Mouse (Mus musculus) lung, postnatal 0 days (tissue): ENCODE measurements around the gene Adgre5. TPM values are rescaled to one million over a fixed set of nuclear protein-coding genes. Genes with fewer than 3 reads are reported as not detected.

ENCODE experiments used
- ATAC-seq: fragments of 200-750 bp; cut with Nextera tagmentation; 2 replicates; pipeline ENCODE4 v1.8.0; 2017; ENCODE audit warnings: moderate library complexity
- DNase-seq: peaks from one replicate; pipeline ENCODE4 v3.0.0-alpha.2; 2016; ENCODE audit warnings: low spot score
- H3K27ac ChIP-seq: fragments of 300-500 bp; sonication (generic); 2 replicates; pipeline ENCODE4 v1.5.1; 2014; ENCODE audit warnings: antibody characterized with exemption, mild to moderate bottlenecking, low read length, mixed read lengths
- H3K27me3 ChIP-seq: fragments of 300-500 bp; sonication (generic); replicated peaks from 2 replicates; pipeline ENCODE4 v1.6.1; 2014; ENCODE audit warnings: low read length, mixed read lengths; ENCODE audit not compliant: insufficient read depth
- H3K36me3 ChIP-seq: fragments of 300-500 bp; sonication (generic); 2 replicates; pipeline ENCODE4 v1.6.1; 2014; ENCODE audit warnings: low read length, mixed read lengths; ENCODE audit not compliant: insufficient read depth
- H3K4me1 ChIP-seq: fragments of 300-500 bp; sonication (generic); 2 replicates; pipeline ENCODE4 v1.6.1; 2014; ENCODE audit warnings: antibody characterized with exemption, low read depth, low read length, mixed read lengths; ENCODE audit not compliant: insufficient read depth
- H3K4me2 ChIP-seq: fragments of 300-500 bp; sonication (generic); replicated peaks from 2 replicates; pipeline ENCODE4 v1.6.1; 2014; ENCODE audit warnings: low read depth, mild to moderate bottlenecking, low read length, moderate library complexity, mixed read lengths
- H3K4me3 ChIP-seq: fragments of 300-500 bp; sonication (generic); 2 replicates; pipeline ENCODE4 v1.5.1; 2014; ENCODE audit warnings: low read depth, low read length
- H3K9ac ChIP-seq: fragments of 300-500 bp; sonication (generic); replicated peaks from 2 replicates; pipeline ENCODE4 v1.6.1; 2014; ENCODE audit warnings: low read depth, mild to moderate bottlenecking
- H3K9me3 ChIP-seq: fragments of 300-500 bp; sonication (generic); 2 replicates; pipeline ENCODE4 v1.6.1; 2016; ENCODE audit warnings: low read length, mixed read lengths
- CTCF ChIP-seq: IDR thresholded peaks from 2 replicates; pipeline ENCODE4 v1.5.1; 2016; ENCODE audit warnings: antibody characterized with exemption, mild to moderate bottlenecking
- EP300 ChIP-seq: IDR thresholded peaks from 2 replicates; pipeline ENCODE4 v1.6.1; 2016; ENCODE audit warnings: antibody characterized with exemption, mild to moderate bottlenecking, control low read depth
- WGBS: fragments of 180-500 bp; shearing (Covaris S2); extraction: QIAGEN DNeasy Blood & Tissue Kit; methylation state at CpG from one replicate; pipeline ENCODE4 v1.1.7; 2014; 5-methylcytosine and 5-hydroxymethylcytosine counted together
- polyA plus RNA-seq: library from polyadenylated mRNA; unstranded; fragments of >200 nt; fragmentation: Nextera tagmentation; extraction: Ambion mirVana; gene quantifications from 2 replicates; pipeline ENCODE4 v1.2.1, GENCODE M21; 2015

Adgre5 gene
- polyA plus RNA-seq, 1 experiment from 2014 or later: 145 TPM

GRCm38 (mm10) chr8:83776632-83777031, 35.5 kb upstream of the Adgre5 start:
- ATAC-seq: no peak
- Histone ChIP-seq H3K9ac (no peak overlapping the region), H3K27ac (no peak overlapping the region), H3K36me3 (no peaks in the 10 kb centered on the region), H3K4me1 (peaks cover 9% of the 10 kb centered on the region; the same call in 1 of the 2 replicates), H3K27me3 (no peaks in the 10 kb centered on the region), H3K4me2 (no peak overlapping the region), H3K4me3 (no peak overlapping the region), H3K9me3 (no peaks in the 10 kb centered on the region)
- WGBS: 44% methylated on average over 4 of the region's 4 CpGs
- DNase-seq: no peak
- TF ChIP-seq EP300: no peak
- TF ChIP-seq CTCF: no peak

- Histone ChIP-seq H3K36me3 (no peaks in the 10 kb centered on the region), H3K4me3 (no peak overlapping the region), H3K27me3 (no peaks in the 10 kb centered on the region), H3K4me2 (no peak overlapping the region), H3K27ac (no peak overlapping the region), H3K9ac (no peak overlapping the region), H3K4me1 (peaks cover 9% of the 10 kb centered on the region; the same call in 1 of the 2 replicates), H3K9me3 (no peaks in the 10 kb centered on the region)
- 100% methylated on average over 2 of the region's 2 CpGs for WGBS
- DNase-seq (no peak), ATAC-seq (no peak)
- TF ChIP-seq CTCF (no peak), EP300 (no peak)
These were observed 33.1 kb upstream of the Adgre5 start for GRCm38 (mm10) chr8:83774221-83774620.

GRCm38 (mm10) chr8:83773452-83773846, 32.3 kb upstream of the Adgre5 start:
- TF ChIP-seq EP300 (peak; percentile 79; the same call in 1 of the 2 replicates), CTCF (no peak)
- Histone ChIP-seq H3K4me3 (no peak overlapping the region), H3K27ac (peak overlapping the region; percentile 39; the same call in 1 of the 2 replicates), H3K9me3 (no peaks in the 10 kb centered on the region), H3K36me3 (no peaks in the 10 kb centered on the region), H3K9ac (no peak overlapping the region), H3K4me1 (peaks cover 9% of the 10 kb centered on the region; the same call in 1 of the 2 replicates), H3K4me2 (peak overlapping the region; percentile 58), H3K27me3 (no peaks in the 10 kb centered on the region)
- DNase-seq (peak; percentile 50), ATAC-seq (no peak)
- 27% methylated on average over 6 of the region's 6 CpGs for WGBS

DNA sequence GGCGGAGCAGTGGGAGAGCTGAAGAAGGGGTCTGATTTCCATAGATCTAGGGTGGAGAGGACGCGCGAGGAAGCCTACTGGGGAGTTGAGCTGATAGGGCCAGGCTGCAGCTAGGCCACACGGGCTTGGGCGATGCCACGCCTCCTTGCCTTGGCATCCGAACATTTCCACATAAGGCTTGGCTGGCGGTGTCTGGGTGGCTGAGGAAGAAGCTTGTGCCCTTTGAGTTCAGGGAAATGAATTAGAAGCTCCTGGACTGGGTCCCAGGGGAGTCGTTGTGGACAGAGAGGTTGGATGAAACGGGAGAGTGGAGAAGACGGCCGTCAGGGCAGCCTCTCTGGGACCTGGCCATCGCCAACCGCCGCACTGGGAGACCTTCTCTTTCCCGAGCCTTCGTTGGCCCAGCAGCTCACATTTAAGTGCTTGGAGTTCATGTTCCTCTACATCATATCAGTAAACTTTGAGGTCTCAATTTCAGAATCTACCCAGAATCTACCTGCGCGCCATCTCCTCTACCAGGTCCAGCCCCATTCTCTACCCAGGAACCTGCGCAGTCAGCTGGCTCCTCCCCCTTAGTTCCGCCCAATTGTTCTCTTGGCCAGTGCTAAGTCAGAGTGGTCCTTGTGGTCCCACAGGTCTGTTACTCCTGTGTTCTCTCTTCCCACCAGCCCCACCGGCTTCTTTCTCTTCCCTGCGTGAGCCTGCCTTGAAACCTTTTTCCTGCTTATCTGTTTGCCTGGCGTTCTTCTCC, 31.8 kb upstream of the Adgre5 start:
- peak; percentile 49 for DNase-seq
- Histone ChIP-seq H3K27me3 (no peaks in the 10 kb centered on the region), H3K4me1 (peaks cover 9% of the 10 kb centered on the region; the same call in 1 of the 2 replicates), H3K9ac (no peak overlapping the region), H3K36me3 (no peaks in the 10 kb centered on the region), H3K4me3 (peak overlapping the region; percentile 28), H3K27ac (peak overlapping the region; percentile 39), H3K9me3 (no peaks in the 10 kb centered on the region), H3K4me2 (peak overlapping the region; percentile 58)
- WGBS: 10% methylated on average over 25 of the region's 25 CpGs
- no peak for TF ChIP-seq CTCF
- TF ChIP-seq EP300: no peak
- peak; percentile 52 for ATAC-seq

DNA sequence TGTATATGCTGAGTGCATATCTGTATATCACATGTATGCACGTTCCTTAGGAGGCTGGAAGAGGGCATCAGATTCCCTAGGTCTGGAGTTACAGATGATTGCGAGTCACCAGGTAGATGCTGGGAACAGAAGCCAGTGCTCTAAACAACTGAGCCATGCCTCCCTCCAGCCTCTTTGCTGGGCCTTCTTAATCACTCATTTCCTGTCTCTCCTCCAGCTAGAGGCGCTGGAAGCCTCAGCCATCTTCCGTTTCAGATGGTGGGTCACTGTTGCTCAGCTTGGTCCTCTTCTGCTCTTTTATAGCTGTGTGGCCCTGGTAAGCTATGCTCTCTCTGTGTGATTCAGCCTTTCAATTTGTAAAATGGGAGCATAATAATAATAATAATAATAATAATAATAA, 30.7 kb upstream of the Adgre5 start:
- H3K36me3 ChIP-seq: no peaks in the 10 kb centered on the region
- no peak overlapping the region for H3K9ac ChIP-seq
- H3K4me2 ChIP-seq: no peak overlapping the region
- peaks cover 9% of the 10 kb centered on the region; the same call in 1 of the 2 replicates for H3K4me1 ChIP-seq
- no peaks in the 10 kb centered on the region for H3K9me3 ChIP-seq
- no peak for ATAC-seq
- no peak overlapping the region for H3K27ac ChIP-seq
- H3K27me3 ChIP-seq: no peaks in the 10 kb centered on the region
- DNase-seq: no peak
- TF ChIP-seq EP300: no peak
- no peak for TF ChIP-seq CTCF
- H3K4me3 ChIP-seq: no peak overlapping the region
- WGBS: 52% methylated on average over 4 of the region's 4 CpGs

GRCm38 (mm10) chr8:83770669-83771068, 29.5 kb upstream of the Adgre5 start:
- no peak for DNase-seq
- TF ChIP-seq CTCF (no peak), EP300 (no peak)
- no peak overlapping the region for H3K9ac ChIP-seq
- H3K27ac ChIP-seq: no peak overlapping the region
- H3K36me3 ChIP-seq: no peaks in the 10 kb centered on the region
- H3K9me3 ChIP-seq: no peaks in the 10 kb centered on the region
- 75% methylated on average over 2 of the region's 2 CpGs for WGBS
- no peak overlapping the region for H3K4me3 ChIP-seq
- H3K4me2 ChIP-seq: no peak overlapping the region
- no peak for ATAC-seq
- H3K4me1 ChIP-seq: peaks cover 9% of the 10 kb centered on the region; the same call in 1 of the 2 replicates
- H3K27me3 ChIP-seq: no peaks in the 10 kb centered on the region
